Mouse (Mus musculus) limb, embryonic 14.5 days (tissue): ENCODE data around the gene Ptgfr. TPM values are rescaled to one million over a fixed set of nuclear protein-coding genes. Genes with fewer than 3 reads are reported as not detected.

Experiments used
- ATAC-seq: fragments of 200-750 bp; cut with Nextera tagmentation; 2 replicates; pipeline ENCODE4 v1.8.0; 2017; ENCODE audit warnings: low read depth, moderate number of reproducible peaks, moderate TSS enrichment; ENCODE audit not compliant: low FRiP score
- DNase-seq: peaks from one replicate; pipeline ENCODE4 v3.0.0-alpha.2; 2015; ENCODE audit warnings: low spot score
- H3K27ac ChIP-seq: fragments of 300-500 bp; sonication (generic); replicated peaks from 2 replicates; pipeline ENCODE4 v1.5.1; 2014; ENCODE audit warnings: low read depth, mild to moderate bottlenecking, low read length, moderate library complexity, mixed read lengths
- H3K27me3 ChIP-seq: fragments of 300-500 bp; sonication (generic); 2 replicates; pipeline ENCODE4 v1.6.1; 2014; ENCODE audit warnings: low read length, mixed read lengths; ENCODE audit not compliant: control insufficient read depth, insufficient read depth
- H3K36me3 ChIP-seq: fragments of 300-500 bp; sonication (generic); 2 replicates; pipeline ENCODE4 v1.6.1; 2014; ENCODE audit warnings: mild to moderate bottlenecking, low read length, moderate library complexity, mixed read lengths; ENCODE audit not compliant: control insufficient read depth, insufficient read depth
- H3K4me1 ChIP-seq: fragments of 300-500 bp; sonication (generic); 2 replicates; pipeline ENCODE4 v1.6.1; 2014; ENCODE audit warnings: antibody characterized with exemption, low read length, mixed read lengths; ENCODE audit not compliant: control insufficient read depth, insufficient read depth
- H3K4me2 ChIP-seq: fragments of 300-500 bp; sonication (generic); replicated peaks from 2 replicates; pipeline ENCODE4 v1.6.1; 2014; ENCODE audit warnings: low read depth, mild to moderate bottlenecking, low read length, moderate library complexity; ENCODE audit not compliant: severe bottlenecking
- H3K4me3 ChIP-seq: fragments of 300-500 bp; sonication (generic); replicated peaks from 2 replicates; pipeline ENCODE4 v1.5.1; 2014; ENCODE audit warnings: low read length
- H3K9ac ChIP-seq: fragments of 300-500 bp; sonication (generic); 2 replicates; pipeline ENCODE4 v1.6.1; 2014; ENCODE audit warnings: mild to moderate bottlenecking, low read depth, low read length, moderate library complexity; ENCODE audit not compliant: severe bottlenecking
- H3K9me3 ChIP-seq: fragments of 300-500 bp; sonication (generic); 2 replicates; pipeline ENCODE4 v1.6.1; 2016; ENCODE audit warnings: low read length; ENCODE audit not compliant: control insufficient read depth
- POLR2A ChIP-seq: fragments of 200-500 bp; IDR thresholded peaks from 2 replicates; pipeline ENCODE4 v1.8.0; 2012; ENCODE audit warnings: inconsistent platforms, mild to moderate bottlenecking, moderate library complexity, borderline replicate concordance; ENCODE audit not compliant: insufficient read depth, insufficient read length; ENCODE audit errors: extremely low read depth
- WGBS: fragments of 180-500 bp; shearing (Covaris S2); extraction: QIAGEN DNeasy Blood & Tissue Kit; methylation state at CpG from one replicate; pipeline ENCODE4 v1.1.7; 2014; 5-methylcytosine and 5-hydroxymethylcytosine counted together
- polyA plus RNA-seq, 2 experiments: library from polyadenylated mRNA; depleted of rRNA in 1 of 2; stranded (reverse) in 1 of 2; unstranded in 1 of 2; fragments of >200 nt; fragmentation: Nextera tagmentation in 1 of 2; extraction: Ambion mirVana in 1 of 2; gene quantifications; 2 replicates each; pipeline versions ENCODE4 v1.2.1 to v1.2.3; 2012 to 2014

Gene Ptgfr
- polyA plus RNA-seq, 2 experiments, result 3.6 to 7.2 TPM

- peaks cover 7% of the 10 kb centered on the region for H3K4me1 ChIP-seq
- no peak for TF ChIP-seq POLR2A
- peak overlapping the region; percentile 52 for H3K4me3 ChIP-seq
- peaks cover 6% of the 10 kb centered on the region; the same call in 1 of the 2 replicates for H3K27me3 ChIP-seq
- ATAC-seq, result peak; percentile 14; the same call in 1 of the 2 replicates
- H3K4me2 ChIP-seq, result peak overlapping the region; percentile 84
- no peak for DNase-seq
- WGBS, result 6% methylated on average over 5 of the region's 5 CpGs
- H3K36me3 ChIP-seq, result no peaks in the 10 kb centered on the region
- no peak overlapping the region for H3K27ac ChIP-seq
- peak overlapping the region; percentile 61 for H3K9ac ChIP-seq
- no peaks in the 10 kb centered on the region for H3K9me3 ChIP-seq
These were observed 979 bp downstream of the Ptgfr start for GRCm38 (mm10) chr3:151836451-151836850.

GRCm38 (mm10) chr3:151835831-151836230, 1.6 kb downstream of the Ptgfr start:
- no peak for TF ChIP-seq POLR2A
- H3K27ac ChIP-seq, result no peak overlapping the region
- WGBS, result 59% methylated on average over 3 of the region's 3 CpGs
- peaks cover 7% of the 10 kb centered on the region for H3K4me1 ChIP-seq
- no peak for DNase-seq
- peak overlapping the region; percentile 84 for H3K4me2 ChIP-seq
- no peak overlapping the region for H3K9ac ChIP-seq
- ATAC-seq, result no peak
- H3K9me3 ChIP-seq, result no peaks in the 10 kb centered on the region
- H3K4me3 ChIP-seq, result no peak overlapping the region
- no peaks in the 10 kb centered on the region for H3K36me3 ChIP-seq
- peaks cover 6% of the 10 kb centered on the region; the same call in 1 of the 2 replicates for H3K27me3 ChIP-seq

DNA sequence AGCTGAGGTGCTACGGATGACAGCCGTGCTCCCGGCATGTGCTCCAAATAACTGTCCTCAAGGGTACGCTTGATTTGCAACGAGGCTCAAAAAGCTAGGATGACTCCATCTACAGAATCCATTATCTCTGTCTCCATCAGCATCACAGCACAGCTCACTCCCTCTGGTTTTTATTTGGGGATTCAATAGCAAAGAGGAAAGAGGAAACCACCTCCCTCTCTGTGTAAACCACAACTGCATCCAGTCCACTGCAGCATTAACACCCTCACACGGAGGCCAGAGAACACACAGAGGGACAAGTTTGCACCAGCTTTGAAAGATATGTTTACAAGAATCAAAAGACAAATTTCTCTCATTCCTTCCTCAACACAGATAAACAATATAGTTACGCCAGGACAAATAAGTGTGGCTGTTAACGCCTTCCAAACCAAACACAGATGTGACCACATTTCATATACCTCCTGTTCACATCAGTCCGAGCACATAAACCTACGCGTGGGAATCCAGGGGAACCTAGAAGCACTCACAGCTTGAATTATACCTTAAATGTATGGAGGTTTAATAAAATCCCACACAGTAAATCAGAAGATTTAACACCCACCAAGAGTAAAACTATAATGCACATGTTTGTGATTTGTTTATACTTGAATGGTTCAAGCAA, 9.3 kb downstream of the Ptgfr start:
- no peak overlapping the region for H3K27ac ChIP-seq
- peaks cover 6% of the 10 kb centered on the region for H3K4me1 ChIP-seq
- DNase-seq (peak; percentile 31), ATAC-seq (peak; percentile 68)
- no peaks in the 10 kb centered on the region for H3K27me3 ChIP-seq
- H3K4me2 ChIP-seq, result no peak overlapping the region
- no peak overlapping the region for H3K9ac ChIP-seq
- no peaks in the 10 kb centered on the region for H3K36me3 ChIP-seq
- no peak for TF ChIP-seq POLR2A
- no peaks in the 10 kb centered on the region for H3K9me3 ChIP-seq
- WGBS, result 28% methylated on average over 11 of the region's 11 CpGs
- H3K4me3 ChIP-seq, result no peak overlapping the region

DNA sequence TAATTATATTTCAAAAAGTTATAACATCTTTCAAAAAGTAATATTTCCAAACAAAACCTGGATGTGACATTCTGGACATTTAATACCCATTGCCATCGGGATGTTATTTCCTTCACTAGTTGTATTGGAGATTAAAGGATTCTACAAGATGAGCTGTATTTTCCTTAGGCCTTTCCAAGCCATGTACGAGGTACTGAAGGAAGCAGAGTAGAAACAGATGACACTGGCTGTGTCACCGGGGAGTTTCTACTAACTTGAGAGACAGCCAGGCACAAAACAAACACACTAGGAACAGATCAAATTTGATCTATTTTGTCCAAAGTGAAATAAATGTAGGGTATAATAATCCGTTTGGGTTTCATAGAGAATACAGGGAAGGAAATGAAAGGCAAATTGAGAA, 17.6 kb downstream of the Ptgfr start:
- Histone ChIP-seq H3K9ac (no peak overlapping the region), H3K4me2 (no peak overlapping the region), H3K4me3 (no peak overlapping the region), H3K27me3 (no peaks in the 10 kb centered on the region), H3K4me1 (no peaks in the 10 kb centered on the region), H3K9me3 (no peaks in the 10 kb centered on the region), H3K36me3 (no peaks in the 10 kb centered on the region), H3K27ac (no peak overlapping the region)
- ATAC-seq, result no peak
- no peak for DNase-seq
- 74% methylated on average over 4 of the region's 4 CpGs for WGBS
- TF ChIP-seq POLR2A, result no peak

DNA sequence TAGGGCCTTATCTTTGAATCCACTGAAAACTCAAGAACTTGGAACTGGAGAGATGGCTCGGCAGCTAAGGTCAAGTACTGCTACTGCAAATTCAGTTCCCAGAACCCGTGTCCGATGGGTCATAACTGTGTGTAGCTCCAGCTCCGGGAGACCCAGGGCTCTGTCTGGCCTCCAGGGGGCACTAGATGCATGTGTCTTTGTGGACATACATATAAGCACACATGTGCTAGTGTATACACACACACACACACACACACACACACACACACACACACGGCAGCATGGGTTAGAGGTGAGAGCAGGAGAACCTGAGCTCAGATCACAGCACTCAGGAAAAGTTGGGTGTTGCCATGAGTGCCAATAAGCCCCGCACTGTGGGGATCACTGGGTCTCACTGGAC, 19.2 kb downstream of the Ptgfr start:
- Histone ChIP-seq H3K4me1 (no peaks in the 10 kb centered on the region), H3K9me3 (no peaks in the 10 kb centered on the region), H3K4me2 (no peak overlapping the region), H3K4me3 (no peak overlapping the region), H3K27ac (no peak overlapping the region), H3K27me3 (no peaks in the 10 kb centered on the region), H3K9ac (no peak overlapping the region), H3K36me3 (no peaks in the 10 kb centered on the region)
- no peak for ATAC-seq
- WGBS, result 72% methylated on average over 6 of the region's 6 CpGs
- TF ChIP-seq POLR2A, result no peak
- DNase-seq, result peak; percentile 25

GRCm38 (mm10) chr3:151808613-151809012, 28.8 kb downstream of the Ptgfr start:
- H3K9me3 ChIP-seq, result no peaks in the 10 kb centered on the region
- H3K27me3 ChIP-seq, result no peaks in the 10 kb centered on the region
- H3K27ac ChIP-seq, result no peak overlapping the region
- 73% methylated on average over 2 of the region's 2 CpGs for WGBS
- H3K36me3 ChIP-seq, result no peaks in the 10 kb centered on the region
- no peak for TF ChIP-seq POLR2A
- H3K4me2 ChIP-seq, result no peak overlapping the region
- no peak overlapping the region for H3K4me3 ChIP-seq
- H3K4me1 ChIP-seq, result no peaks in the 10 kb centered on the region
- no peak overlapping the region for H3K9ac ChIP-seq
- ATAC-seq (no peak), DNase-seq (no peak)
